Mouse (Mus musculus) cerebellum, adult 18-20 months (tissue): ENCODE measurements around the gene Fras1.

Experiments used
- DNase-seq, 2 experiments: peaks; one replicate each; pipeline ENCODE4 v3.0.0; 2021

Fras1 gene

DNA sequence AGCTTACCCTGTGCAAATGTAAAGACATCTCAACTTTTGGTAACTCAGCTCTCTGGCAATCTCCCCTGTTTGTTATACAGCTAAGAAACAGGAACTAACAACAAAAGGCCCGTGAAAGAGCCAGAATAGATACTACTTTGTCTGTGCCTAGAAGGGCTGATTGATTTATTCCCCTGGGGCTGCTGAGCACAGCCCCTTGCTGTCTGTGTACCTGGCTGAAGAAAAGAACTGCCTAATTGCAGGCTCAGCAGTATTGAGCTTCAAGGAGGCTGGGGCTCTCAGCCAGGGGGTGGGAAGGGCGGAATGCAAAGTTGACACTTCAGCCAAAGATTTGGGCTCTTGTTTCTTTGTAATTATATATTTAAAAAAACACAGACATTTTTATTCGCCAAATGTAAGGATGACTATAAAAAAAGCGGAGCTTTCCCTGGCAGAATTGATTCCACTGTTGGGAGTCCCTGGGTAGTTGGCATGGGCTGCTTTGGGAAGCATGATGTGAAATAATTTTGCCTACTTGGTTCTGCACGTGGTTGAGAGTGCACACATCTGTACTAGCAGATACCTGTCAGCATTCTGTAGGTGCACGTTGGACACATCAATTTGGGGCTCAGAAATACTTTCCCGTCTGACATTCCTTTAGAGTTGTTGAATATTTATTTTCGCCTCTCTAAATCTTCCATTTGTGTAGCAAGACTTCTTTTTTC is 31.5 kb downstream of the Fras1 start:
- DNase-seq: no peak

DNA sequence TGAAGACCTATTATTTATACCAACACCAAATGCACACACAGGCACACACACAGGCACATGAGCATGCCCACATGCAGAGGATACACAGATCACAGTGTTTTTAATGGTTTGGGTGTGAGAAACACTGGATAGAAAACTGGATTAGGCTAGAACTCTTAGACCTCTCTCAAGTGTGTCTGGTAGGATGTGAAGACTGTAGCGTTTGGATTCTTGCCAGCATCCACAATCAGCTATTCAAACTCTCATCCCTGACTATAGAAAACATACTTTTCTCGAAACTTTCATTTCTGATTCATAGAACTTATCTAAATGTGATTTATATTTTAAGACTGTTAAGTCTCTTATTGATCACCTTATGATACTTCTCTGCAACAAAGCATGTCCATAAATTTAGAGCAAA is 34.5 kb downstream of the Fras1 start:
- DNase-seq: no peak

DNA sequence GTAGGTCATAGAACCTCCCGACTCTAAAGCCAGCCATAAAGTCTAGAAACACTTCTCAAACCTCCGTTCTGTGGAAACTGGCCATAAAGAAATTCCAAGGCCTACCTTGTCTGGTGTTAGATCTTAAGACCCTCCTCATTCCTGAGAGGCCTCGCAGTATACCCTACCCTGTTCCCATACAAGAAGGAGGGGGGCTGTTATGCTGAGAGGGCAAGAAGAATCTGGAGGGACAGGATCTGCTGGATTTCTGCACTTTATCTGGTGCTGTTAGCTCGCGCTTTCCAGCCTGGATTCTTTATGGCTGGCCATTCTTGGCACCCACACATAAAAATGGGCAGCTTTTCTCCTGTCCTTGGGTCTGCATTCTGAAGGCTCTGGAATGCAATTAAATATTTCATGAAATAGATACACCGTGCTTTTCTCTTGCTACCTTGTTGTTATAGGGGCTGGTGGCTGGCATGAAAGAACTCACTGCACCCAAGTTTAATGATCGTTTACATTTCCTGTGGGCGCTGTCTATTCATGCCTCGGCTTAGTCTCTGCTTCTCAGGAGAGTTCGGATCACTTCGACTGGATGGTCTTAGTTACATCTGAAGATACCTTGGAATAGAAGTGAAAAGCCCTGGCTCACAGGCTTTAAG is 39.1 kb downstream of the Fras1 start:
- no peak for DNase-seq

DNA sequence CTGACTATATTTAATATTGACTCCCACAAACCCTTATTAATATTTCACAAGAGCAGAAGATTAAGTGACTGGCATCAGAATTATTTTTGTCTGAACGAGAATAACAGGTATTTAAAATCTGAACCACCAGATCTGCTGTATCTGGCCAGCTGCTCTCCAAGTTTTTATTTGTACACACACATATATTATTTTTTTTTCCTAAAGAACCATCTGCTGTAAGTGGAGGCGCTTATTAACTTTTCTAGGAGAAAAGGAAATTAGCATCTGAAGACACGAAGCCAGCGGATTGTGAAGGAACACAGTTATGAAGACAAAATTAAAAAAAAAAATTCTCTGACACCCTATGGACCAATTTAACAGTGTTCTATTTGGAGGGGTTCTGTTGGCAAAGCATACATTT is 43.4 kb downstream of the Fras1 start:
- no peak for DNase-seq

DNA sequence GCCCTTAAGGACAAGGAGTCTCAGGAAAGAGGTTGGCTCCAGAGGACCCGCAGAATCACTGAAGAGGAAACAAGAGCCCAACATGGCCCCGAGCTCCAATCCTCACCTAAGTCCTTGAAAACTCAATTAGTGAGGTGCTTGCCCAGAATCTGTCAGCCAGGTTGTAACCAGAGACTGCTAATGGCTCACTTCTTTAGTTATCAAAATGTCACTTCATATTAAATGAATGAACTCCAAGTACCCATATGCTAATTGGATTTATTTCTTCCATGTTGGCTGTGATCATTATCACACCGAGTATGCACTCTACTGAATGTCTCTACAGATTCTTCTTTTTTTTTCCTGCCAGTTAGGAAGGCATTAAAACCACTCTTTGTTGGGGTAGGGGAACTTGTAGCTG is 47.8 kb downstream of the Fras1 start:
- no peak for DNase-seq

DNA sequence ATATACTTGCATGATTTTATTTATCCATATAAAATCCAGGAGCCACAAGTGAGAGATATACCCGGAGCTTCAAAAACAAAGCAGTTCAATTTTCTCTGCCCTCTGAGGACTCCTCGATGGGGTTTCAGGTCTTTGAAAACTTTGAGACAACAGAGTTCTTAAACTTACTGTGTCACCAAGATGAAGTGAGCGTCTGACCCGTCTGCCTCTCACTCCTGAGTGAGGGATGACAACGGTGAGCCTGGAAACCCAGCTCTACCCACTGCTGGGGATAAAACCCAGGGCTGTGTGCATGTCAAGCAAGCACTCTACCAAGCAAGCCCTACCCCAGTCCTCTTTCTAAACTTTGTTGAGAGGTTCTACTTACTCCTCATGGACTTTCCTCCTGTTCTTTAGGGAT is 49.0 kb downstream of the Fras1 start:
- DNase-seq: no peak

DNA sequence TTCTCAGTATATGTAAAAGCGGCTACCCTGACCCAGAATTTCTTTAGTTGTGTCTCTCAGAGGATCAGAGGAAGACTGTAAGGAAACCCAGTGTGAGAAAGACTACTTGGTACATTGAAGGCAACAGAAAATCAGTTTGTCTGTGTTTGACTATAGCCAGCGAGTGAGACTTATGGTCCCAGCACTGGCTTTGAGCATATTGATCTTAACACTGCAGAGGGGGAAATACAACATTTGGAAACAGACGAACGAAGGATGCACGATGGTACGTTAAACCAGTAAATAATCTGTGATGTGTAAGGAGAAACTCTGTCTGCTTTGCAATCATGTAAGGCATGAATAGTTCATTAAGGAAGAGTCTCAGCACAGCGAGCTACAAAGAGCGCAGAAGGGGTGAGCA is 51.6 kb downstream of the Fras1 start:
- DNase-seq: no peak

DNA sequence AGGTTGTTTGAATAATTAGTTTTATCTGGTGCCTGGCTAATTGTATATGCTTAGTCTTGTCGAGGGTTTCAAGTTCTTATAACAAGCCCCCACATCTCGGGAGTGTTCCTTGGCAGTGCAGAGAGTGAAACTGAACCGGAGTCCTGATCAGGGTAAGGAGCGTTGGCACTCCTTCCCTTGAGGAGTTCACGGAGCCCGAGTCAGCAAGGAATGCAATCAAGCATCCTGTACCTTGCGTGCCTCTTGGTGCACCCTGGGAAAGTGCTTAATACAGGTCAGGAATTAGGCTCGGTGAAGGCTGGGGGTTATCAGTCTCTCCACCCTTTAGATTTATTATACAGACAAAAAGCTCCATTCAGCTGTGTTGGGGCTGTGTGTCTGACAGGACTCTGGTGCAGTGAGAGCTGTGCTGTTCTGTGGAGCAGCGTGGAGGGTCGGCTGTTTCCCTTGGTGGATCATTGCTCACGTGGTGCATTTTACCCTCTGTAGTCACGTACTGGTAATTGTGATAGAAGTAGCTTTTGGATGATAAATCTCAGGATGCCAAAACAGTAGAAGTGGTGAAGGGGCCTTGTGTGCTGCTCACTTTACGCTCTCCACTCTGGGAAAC is 55.9 kb downstream of the Fras1 start:
- no peak for DNase-seq

DNA sequence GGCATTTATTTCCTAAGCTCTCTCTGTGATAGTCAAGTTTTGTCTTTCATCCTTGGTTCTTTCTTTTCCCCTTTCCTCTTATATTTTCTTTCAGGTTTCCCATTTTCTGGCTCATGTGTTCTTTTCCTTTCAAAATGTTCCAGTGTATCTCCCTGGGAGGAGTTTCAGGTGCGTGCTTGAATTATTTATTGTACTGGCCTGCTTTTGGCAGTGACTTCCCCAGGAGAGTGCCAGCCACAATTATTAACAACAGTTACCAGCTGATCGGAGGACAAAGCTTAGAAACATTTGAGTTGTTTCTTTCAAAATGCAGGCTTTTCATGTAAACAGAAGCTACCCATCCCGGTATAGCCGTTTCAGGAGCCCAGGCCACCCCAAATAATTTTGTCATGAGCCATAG is 64.1 kb downstream of the Fras1 start:
- DNase-seq: no peak

DNA sequence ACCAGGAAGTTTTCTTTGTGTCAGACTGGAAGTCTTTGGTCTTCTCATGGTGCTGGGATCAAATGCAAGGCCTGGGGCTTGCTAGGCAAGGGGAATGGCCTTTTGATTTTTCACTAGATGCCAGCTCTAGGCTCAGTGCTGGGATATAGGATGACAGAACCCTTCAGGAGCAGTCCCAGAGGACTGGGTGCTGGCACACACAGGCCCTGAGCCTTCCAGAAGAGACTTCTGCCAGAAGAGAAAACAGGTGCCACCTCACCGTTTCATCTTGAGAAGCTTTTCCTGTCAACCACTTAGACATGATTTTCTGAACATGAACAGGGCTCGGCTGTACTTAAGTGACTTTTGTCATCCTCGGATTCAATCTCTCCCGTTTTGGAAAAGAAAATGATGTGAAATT is 66.1 kb downstream of the Fras1 start:
- DNase-seq: no peak

DNA sequence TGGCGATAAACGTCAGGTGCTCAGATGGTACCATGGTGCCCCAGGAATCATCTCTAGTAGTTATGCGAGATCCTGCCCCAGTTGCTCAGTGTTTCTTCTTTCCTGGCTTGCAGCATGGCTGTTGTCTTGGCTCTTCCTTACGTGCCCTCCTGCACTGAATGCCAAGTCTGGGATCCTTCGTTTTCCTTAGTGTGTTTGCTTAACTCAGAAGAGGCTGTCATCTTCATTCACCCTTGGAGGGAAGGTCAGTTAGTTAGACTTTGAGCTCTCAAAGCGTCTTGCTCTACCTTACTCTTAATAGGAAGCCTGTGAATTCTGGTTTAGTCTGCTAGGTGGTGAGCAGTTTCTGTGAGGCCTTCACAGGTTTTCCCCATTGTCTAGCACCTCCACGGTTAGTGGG is 73.7 kb downstream of the Fras1 start:
- DNase-seq: no peak

DNA sequence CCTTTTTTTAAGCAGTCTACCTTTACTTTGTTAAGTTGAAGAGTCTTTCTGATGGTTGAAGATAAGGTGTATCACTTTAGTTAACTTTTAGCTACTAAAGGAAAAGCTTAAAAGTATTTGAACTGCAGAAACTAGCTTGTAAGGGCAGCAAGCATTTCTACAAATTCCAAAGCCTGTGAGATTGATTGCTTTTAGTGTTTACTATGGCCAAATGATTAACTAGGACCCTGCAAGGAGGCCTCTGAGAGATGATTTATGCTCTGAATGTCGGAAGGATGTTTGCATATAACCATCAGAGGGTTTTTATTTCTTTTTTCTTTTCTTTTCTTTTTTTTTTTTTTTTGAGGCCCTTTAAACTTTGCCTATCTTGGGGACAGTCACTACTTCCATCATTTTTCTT is 78.3 kb downstream of the Fras1 start:
- DNase-seq: no peak

DNA sequence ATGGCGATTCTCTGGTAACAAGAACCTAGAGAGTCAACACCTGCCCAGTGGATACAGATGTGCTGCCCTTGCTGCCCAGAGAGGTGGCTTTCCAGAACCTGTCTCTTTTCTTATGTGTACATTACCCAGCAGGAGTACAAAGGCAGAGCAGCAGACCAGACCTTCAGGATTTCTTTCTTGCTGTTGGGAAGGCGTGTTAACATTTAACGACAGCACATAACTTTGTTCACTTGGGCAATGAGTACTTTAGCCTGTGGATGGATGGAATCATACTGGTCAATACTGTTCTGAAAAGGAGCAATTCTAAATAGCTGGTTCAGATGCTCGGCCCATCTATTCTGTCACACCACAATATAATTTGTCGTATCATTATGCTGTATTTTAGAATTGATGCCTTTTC is 79.6 kb downstream of the Fras1 start:
- DNase-seq: no peak

DNA sequence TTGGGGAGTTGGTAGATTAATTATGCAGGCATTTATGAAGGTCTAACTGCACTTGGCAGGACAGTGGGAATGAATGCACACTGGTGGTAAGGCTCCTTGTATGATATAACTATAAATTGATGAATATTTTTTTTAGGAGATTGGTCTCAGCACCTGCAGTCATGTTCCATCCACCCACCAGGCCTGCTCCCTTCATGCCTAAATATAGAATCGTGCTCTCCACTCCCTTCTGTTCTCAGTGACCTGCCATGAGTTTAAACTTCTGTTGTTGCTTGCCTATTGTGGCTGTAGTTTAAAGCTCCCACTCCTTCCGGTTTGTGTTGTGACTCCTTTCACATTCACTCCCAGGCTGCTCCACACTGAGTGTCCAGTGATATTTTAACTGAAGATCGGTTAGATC is 80.7 kb downstream of the Fras1 start:
- DNase-seq: no peak

DNA sequence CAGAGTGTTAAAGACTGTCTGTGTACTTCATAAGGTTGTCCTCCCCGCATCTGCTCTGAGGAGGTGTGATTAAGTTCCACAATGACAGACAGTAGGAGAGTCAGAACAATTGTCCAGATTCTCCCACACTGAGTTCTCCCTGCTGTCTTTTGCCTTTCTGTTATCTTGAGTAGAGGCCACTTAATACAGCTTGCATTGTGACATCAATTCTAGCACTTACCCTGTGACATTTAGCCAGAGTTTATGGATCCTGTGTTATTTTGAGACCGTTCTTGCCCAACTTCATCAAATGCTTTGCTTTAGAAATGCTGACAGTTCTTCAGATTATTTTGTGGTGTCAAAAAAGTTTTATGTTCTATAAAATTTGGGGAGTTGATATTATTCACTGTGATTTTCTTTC is 81.5 kb downstream of the Fras1 start:
- DNase-seq: no peak

DNA sequence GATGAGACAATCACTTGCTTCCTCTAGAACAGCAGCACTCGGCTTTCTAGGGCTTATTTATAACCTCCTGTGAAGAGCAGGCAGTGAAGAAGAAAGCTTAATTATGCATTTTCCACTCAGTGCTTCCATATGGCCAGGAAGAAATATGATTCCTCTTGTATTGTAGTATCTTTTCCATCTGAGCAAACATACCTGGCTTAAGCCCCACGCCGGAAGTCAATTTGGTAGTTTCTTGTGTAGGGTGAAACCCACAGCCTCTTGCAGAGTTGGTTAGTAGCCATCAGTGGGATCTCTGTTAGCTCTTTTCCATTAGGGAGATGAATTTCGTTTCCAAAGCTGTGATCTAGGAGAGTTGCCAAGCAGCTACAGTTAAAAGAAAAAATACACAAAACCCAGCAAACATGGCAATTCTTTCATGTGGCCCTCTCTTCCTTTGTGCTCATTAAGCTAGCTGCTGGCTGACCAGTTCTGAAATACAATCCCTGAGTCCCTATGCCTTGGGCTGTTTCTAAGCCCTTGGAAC is 83.7 kb downstream of the Fras1 start:
- DNase-seq: no peak

DNA sequence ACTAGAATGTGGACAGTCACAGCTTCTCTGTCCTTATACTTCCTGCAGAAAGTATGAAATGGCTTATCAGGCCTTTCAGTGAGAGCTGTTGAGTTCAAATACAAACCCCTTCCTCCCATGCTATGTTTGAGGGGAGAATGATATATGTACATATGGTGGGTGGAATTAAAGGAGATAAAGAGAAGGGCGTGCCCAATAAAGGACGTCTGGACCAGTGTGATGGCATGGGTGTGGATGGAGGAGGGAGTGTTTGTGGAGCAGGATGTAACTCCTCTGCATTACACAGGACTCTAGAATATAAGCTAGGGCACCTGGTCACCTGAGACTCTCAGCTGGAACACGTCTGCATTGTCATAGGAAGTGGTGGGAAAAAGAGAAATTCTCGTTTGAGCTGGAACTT is 85.8 kb downstream of the Fras1 start:
- DNase-seq: no peak

DNA sequence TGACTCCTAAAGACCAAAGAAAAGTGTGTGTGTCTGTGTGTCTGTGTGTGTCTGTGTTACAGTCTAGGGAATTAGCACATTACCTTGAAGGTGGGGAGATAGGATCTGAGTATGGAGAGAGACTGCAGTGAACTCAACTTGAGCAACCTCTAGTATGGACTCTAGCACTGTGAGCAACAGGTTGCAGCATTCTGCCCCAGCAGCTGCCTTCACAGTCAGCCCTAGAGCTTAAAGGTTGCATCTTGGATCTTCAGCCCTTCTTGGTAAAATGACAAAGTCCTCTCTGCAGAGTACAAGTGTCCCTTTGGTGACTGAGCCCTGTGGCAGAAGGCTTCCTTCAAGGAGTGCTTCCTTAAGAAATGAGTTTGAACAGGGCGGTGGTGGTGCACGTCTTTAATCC is 88.4 kb downstream of the Fras1 start:
- no peak for DNase-seq

DNA sequence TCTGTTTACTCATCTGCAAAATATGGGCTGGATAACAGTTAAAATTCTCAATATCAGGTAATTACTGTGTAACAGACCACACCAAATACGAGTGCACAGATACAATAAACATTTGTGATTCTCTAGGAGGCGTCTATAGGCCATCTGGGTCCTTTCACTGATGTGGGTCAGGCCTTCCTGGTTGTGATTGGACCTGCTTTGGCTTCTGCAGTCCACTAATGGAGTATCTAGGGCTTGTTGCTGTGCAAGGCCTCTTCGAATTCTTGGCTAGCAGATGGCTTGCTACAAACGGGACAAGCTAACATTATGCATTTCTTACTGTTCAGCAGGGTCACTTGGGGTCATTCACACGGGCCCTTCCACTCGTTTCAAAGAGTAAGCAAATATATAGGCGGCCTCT is 92.7 kb downstream of the Fras1 start:
- DNase-seq: no peak

DNA sequence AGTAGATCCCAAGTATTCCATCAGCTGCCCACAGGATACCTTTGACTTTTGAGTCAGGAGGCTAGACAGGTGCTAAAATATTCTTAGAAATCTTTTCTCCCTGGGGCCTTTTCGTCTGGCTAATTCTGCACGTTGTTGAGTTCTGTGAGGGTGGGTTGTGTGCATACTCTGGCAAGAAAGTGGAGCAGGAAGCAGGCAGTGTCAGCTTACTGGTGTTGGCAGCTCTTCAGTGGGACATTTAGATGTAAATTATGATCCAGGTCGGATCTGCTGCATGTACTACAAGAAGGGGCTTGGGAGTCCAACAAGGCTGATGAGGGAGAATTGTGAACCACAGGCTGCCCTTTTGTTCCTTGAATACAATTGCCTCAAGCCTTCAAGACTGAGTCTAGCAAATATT is 98.2 kb downstream of the Fras1 start:
- no peak for DNase-seq

DNA sequence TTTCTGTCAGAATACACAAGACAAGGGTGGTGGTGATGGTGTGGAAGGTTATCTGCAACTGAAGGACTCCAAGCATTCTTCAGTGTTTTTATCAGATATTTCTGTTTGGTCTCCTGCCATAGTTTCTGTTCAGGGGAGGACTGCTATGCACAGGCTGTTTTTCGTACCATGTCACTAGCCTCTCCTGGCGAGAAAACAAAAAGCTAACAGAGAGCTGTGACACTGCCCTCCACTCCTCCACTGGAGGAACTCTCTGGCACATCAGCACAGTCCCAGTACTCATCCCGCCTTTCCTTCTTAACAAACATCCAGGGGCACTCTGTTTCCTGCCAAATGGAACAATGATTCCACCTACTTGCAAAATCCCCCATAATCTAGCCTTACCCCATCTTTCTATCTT is 101.7 kb downstream of the Fras1 start:
- DNase-seq: no peak

DNA sequence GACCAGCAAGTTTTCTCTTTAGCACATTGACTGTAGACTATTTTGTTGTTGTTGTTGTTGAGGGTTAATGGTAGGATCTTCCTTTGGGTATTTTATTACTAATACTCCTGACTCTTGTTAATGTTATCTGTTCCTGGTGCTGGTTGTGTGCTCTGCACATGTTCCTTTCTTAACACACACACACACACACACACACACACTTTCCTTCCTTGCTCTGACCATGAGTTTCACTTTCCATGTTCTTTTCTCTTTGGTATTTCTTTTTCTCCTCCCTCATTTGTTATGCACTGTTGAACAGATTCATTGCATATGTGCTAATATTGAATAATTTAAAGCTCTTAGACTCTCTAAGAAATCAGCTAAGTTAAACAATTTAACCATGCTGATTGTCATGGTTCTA is 105.2 kb downstream of the Fras1 start:
- no peak for DNase-seq

DNA sequence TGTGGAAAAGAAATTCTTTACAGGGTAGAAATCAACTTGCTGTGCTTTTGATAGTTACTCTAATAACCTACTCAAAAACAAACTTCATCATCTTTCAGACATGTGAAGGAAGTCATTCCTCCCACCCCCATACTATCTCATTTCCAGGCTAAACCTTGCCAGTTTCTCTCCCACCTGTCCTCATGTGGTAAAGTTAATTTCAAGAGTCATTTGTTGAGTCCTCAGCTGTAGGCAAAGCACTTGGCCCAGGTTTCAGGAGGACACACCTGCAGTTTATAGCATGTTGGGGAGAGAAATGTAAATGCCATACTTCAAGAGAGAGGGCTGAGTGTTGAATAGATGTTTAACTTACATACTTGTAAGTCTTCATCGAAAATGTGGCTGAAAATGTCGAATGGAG is 107.4 kb downstream of the Fras1 start:
- DNase-seq: no peak

DNA sequence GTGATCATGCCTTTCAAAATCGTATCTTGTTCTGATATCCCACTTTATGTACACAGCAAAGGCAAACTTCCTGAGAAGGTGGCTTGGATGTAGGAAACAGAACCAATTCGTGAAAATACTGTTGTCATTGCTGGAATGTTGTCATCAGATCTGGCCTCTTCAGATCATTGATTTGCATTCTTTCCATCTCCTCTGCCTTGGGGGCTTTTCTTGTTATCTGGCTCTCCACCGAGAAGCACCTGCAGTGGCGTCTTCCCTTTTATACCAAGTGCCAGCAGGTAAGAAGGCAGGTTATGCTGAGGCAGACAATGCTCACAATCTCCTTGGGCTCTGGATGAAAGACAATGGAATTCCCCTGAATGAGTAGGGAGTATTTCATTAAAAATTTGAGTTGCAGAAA is 108.3 kb downstream of the Fras1 start:
- DNase-seq: no peak

DNA sequence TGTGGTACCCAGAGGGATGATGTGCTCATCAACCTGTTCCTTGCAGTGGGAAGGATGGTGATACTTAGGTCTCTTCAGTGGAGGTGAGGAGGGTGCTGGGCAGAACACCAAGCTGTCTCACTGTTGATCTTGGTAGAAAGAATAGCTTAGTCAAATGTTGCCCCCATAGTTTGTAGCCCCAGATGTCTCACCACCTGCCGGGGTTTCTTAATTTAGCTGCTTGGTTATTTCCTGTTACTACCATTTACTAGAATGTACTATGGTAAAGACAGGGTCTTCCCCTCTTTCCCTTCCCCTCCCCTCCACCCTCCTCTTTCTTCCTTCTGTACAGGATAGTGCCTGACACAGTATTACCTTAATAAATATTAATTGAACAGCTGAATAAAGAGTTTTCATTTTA is 118.7 kb downstream of the Fras1 start:
- DNase-seq: no peak
